Mouse (Mus musculus): ENCODE measurements around the gene Dock10. TPM values are rescaled to one million over a fixed set of nuclear protein-coding genes. Genes with fewer than 3 reads are reported as not detected.

The Dock10 gene
- total and polyA plus RNA-seq, 2 experiments from 2014 or later = 1.2 to 5.2 TPM

GRCm38 (mm10) chr1:80459477-80459876 lies 298.9 kb downstream of the Dock10 start:
- H3K4me2 ChIP-seq (ENCODE audit: low read depth, low read length) = no peak overlapping the region
- no peak for DNase-seq (ENCODE audit: low spot score)
- H3K36me3 ChIP-seq (replicated peaks; ENCODE audit: control insufficient read depth, insufficient read depth, low read length) = no peaks in the 10 kb centered on the region
- H3K4me3 ChIP-seq (ENCODE audit: low read depth, low read length) = no peak overlapping the region
- H3K27ac ChIP-seq (ENCODE audit: low read depth) = no peak overlapping the region
- no peak overlapping the region for H3K9ac ChIP-seq (replicated peaks; ENCODE audit: low read depth, low read length)
- no peak for ATAC-seq (ENCODE audit: insufficient read depth, low read depth)
- TF ChIP-seq EP300 (IDR thresholded peaks at IDR 0.05; ENCODE audit: low read depth) (no peak), CTCF (IDR thresholded peaks at IDR 0.05; ENCODE audit: low read depth) (no peak)
- no peaks in the 10 kb centered on the region for H3K27me3 ChIP-seq (ENCODE audit: control insufficient read depth, insufficient read depth, low read length)
- no peaks in the 10 kb centered on the region for H3K9me3 ChIP-seq (replicated peaks; ENCODE audit: control insufficient read depth, low read length)
- no peaks in the 10 kb centered on the region for H3K4me1 ChIP-seq (ENCODE audit: control insufficient read depth, insufficient read depth)

DNA sequence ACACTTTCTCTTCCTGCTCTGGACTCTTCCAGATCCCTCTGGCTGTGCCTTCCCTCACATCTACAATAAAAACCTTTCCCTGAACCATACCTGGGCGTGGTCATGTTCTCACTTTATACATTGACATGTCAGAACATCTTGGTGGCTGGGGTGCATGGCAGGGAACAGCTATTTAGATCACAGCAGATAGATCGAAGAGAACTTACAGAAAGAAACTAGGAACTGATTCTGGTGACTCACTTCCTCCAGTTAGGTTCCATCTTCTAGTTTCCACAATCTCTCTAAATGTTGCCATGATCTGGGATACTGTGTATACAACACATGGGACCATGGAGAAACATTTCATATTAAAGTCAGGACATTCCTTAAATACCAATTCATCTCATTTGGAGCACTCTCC lies 304.4 kb downstream of the Dock10 start:
- no peaks in the 10 kb centered on the region for H3K27me3 ChIP-seq (ENCODE audit: control insufficient read depth, insufficient read depth, low read length)
- H3K27ac ChIP-seq (ENCODE audit: low read depth) = no peak overlapping the region
- H3K9ac ChIP-seq (replicated peaks; ENCODE audit: low read depth, low read length) = no peak overlapping the region
- no peaks in the 10 kb centered on the region for H3K9me3 ChIP-seq (replicated peaks; ENCODE audit: control insufficient read depth, low read length)
- 50% methylated on average over 2 of the region's 2 CpGs for WGBS
- ATAC-seq (ENCODE audit: insufficient read depth, low read depth) (no peak), DNase-seq (ENCODE audit: low spot score) (no peak)
- no peak overlapping the region for H3K4me2 ChIP-seq (ENCODE audit: low read depth, low read length)
- H3K4me3 ChIP-seq (ENCODE audit: low read depth, low read length) = no peak overlapping the region
- no peaks in the 10 kb centered on the region for H3K36me3 ChIP-seq (replicated peaks; ENCODE audit: control insufficient read depth, insufficient read depth, low read length)
- TF ChIP-seq EP300 (IDR thresholded peaks at IDR 0.05; ENCODE audit: low read depth) (no peak), CTCF (IDR thresholded peaks at IDR 0.05; ENCODE audit: low read depth) (no peak)
- no peaks in the 10 kb centered on the region for H3K4me1 ChIP-seq (ENCODE audit: control insufficient read depth, insufficient read depth)

GRCm38 (mm10) chr1:80451914-80452549 lies 306.3 kb downstream of the Dock10 start:
- Histone ChIP-seq H3K27me3 (ENCODE audit: control insufficient read depth, insufficient read depth, low read length) (no peaks in the 10 kb centered on the region), H3K4me2 (ENCODE audit: low read depth, low read length) (no peak overlapping the region), H3K4me3 (ENCODE audit: low read depth, low read length) (no peak overlapping the region), H3K36me3 (replicated peaks; ENCODE audit: control insufficient read depth, insufficient read depth, low read length) (no peaks in the 10 kb centered on the region), H3K4me1 (ENCODE audit: control insufficient read depth, insufficient read depth) (no peaks in the 10 kb centered on the region), H3K27ac (ENCODE audit: low read depth) (no peak overlapping the region), H3K9ac (replicated peaks; ENCODE audit: low read depth, low read length) (no peak overlapping the region), H3K9me3 (replicated peaks; ENCODE audit: control insufficient read depth, low read length) (no peaks in the 10 kb centered on the region)
- ATAC-seq (ENCODE audit: insufficient read depth, low read depth) (no peak), DNase-seq (ENCODE audit: low spot score) (no peak)
- WGBS = 78% methylated on average over 1 of the region's 1 CpGs
- TF ChIP-seq CTCF (IDR thresholded peaks at IDR 0.05; ENCODE audit: low read depth) (no peak), EP300 (IDR thresholded peaks at IDR 0.05; ENCODE audit: low read depth) (no peak)

Data from heart, postnatal 0 days (tissue).